ENCODE assay signal across 11 mouse cellular contexts in the genomic region with DNA sequence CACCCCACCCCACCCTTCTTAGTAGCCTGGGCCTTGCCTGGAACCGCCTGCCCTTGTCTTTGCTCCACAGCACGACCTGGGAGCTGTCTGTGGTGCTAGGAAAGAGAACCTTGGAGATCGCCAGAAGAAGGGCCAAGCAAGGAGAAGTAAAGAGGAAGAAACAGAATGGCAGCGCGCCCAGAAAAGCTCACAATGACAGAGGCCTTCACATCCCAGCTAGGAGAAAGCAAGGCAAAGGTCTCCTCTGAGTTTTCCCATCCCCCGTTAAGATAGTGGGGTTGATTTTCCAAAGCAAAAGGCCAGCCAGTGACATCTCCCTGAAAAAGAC. TPM values are rescaled to one million over a fixed set of nuclear protein-coding genes. Genes with fewer than 3 reads are reported as not detected.
A peak's percentile ranks its signal among the peaks of the same experiment; 100 is the strongest.
DNase-seq lines count a peak whose midpoint lies in the region; ATAC-seq and TF ChIP-seq lines count a peak whose summit lies in the region.
"Had no signal": no experiment of that assay in that cellular context is flagged by ENCODE, and none has a peak within 500 bp of the region (broad histone marks: within the 10 kb centered on the region; RNA-seq: fewer than 3 reads in every experiment).

No protein-coding gene starts in this region.

- no peak for TF ChIP-seq CTCF in lung, postnatal 0 days (IDR thresholded peaks at IDR 0.05)

- H3K27me3 ChIP-seq in lung, postnatal 0 days (replicated peaks; ENCODE audit: insufficient read depth, low read length) = peaks cover 55% of the 10 kb centered on the region
- H3K27me3 ChIP-seq in embryonic facial prominence, embryonic 11.5 days (ENCODE audit: control insufficient read depth, insufficient read depth, low read length) = peaks cover 63% of the 10 kb centered on the region

- no peak overlapping the region for H3K4me2 ChIP-seq in lung, postnatal 0 days (replicated peaks; ENCODE audit: low read depth, low read length)
- H3K4me2 ChIP-seq in embryonic facial prominence, embryonic 11.5 days (ENCODE audit: low read depth, low read length) = no peak overlapping the region
- H3K4me2 ChIP-seq: stomach, embryonic 15.5 days had no signal

- no peak overlapping the region for H3K27ac ChIP-seq in lung, postnatal 0 days (ENCODE audit: low read length)
- H3K27ac ChIP-seq in embryonic facial prominence, embryonic 11.5 days (replicated peaks; ENCODE audit: low read depth, low read length) = no peak overlapping the region
- H3K27ac ChIP-seq: macrophage; stomach, embryonic 15.5 days had no signal

- H3K36me3 ChIP-seq in lung, postnatal 0 days (ENCODE audit: insufficient read depth, low read length) = no peaks in the 10 kb centered on the region
- no peaks in the 10 kb centered on the region for H3K36me3 ChIP-seq in embryonic facial prominence, embryonic 11.5 days (replicated peaks; ENCODE audit: control insufficient read depth, insufficient read depth, low read depth, low read length)
- H3K36me3 ChIP-seq: stomach, embryonic 15.5 days had no signal

- no peak overlapping the region for H3K4me3 ChIP-seq in lung, postnatal 0 days (ENCODE audit: low read depth, low read length)
- no peak overlapping the region for H3K4me3 ChIP-seq in embryonic facial prominence, embryonic 11.5 days (ENCODE audit: low read depth, low read length)
- H3K4me3 ChIP-seq: stomach, embryonic 15.5 days had no signal

- no peak for TF ChIP-seq EP300 in lung, postnatal 0 days (IDR thresholded peaks at IDR 0.05)

- 1% methylated on average over 5 of the region's 6 CpGs for WGBS in lung, postnatal 0 days
- WGBS in embryonic facial prominence, embryonic 11.5 days = 0% methylated on average over 6 of the region's 6 CpGs

- H3K4me1 ChIP-seq in lung, postnatal 0 days (ENCODE audit: insufficient read depth, low read depth, low read length) = no peaks in the 10 kb centered on the region
- no peaks in the 10 kb centered on the region; the same call in 1 of the 2 replicates for H3K4me1 ChIP-seq in embryonic facial prominence, embryonic 11.5 days (ENCODE audit: control insufficient read depth, insufficient read depth, low read length)
- H3K4me1 ChIP-seq: stomach, embryonic 15.5 days had no signal

- DNase-seq in cerebellum, adult 18-20 months = peak; percentile 45 to 51
- DNase-seq in lung, postnatal 0 days (ENCODE audit: low spot score) = peak; percentile 29
- no peak for DNase-seq in lung, postnatal 14 days
- DNase-seq in embryonic facial prominence, embryonic 11.5 days (ENCODE audit: low spot score) = peak; percentile 74
- peak; percentile 51 for DNase-seq in retina, embryonic 14.5 days (ENCODE audit: low spot score)
- no peak for DNase-seq in layer of hippocampus, adult 9-10 months (ENCODE audit: low spot score)
- DNase-seq: gastrocnemius, postnatal 14 days had no signal

- H3K9ac ChIP-seq in lung, postnatal 0 days (replicated peaks; ENCODE audit: low read depth) = no peak overlapping the region
- no peak overlapping the region for H3K9ac ChIP-seq in embryonic facial prominence, embryonic 11.5 days (replicated peaks; ENCODE audit: low read length)
- H3K9ac ChIP-seq: stomach, embryonic 15.5 days had no signal

- ATAC-seq in cerebellum, adult (ENCODE audit: insufficient number of reproducible peaks, low FRiP score, low TSS enrichment) = no peak
- no peak for ATAC-seq in lung, postnatal 0 days
- no peak for ATAC-seq in embryonic facial prominence, embryonic 11.5 days (replicated peaks; ENCODE audit: insufficient number of reproducible peaks, low FRiP score, low TSS enrichment, low read depth)
- no peak for ATAC-seq in granulocyte monocyte progenitor cell, adult 5-6 weeks (replicated peaks; ENCODE audit: poor library complexity, severe bottlenecking)

- H3K9me3 ChIP-seq in lung, postnatal 0 days (ENCODE audit: low read length) = no peaks in the 10 kb centered on the region
- no peaks in the 10 kb centered on the region for H3K9me3 ChIP-seq in embryonic facial prominence, embryonic 11.5 days (replicated peaks; ENCODE audit: control insufficient read depth, low read length)
- H3K9me3 ChIP-seq: stomach, embryonic 15.5 days had no signal

RNA-seq across cellular contexts. Expression of gene Barhl2, which starts 9.2 kb away (rescaled TPM):
- polyA plus RNA-seq in lung, postnatal 0 days (2015; fragmentation: Nextera tagmentation; extraction: Ambion mirVana) = not detected in 2 replicates
- polyA plus RNA-seq in embryonic facial prominence, embryonic 11.5 days (2014; fragmentation: Nextera tagmentation; extraction: Ambion mirVana) = 0.08 TPM in 2 replicates
- total RNA-seq in granulocyte monocyte progenitor cell, adult 5-6 weeks (2014; fragmentation: Nextera tagmentation) = not detected in 2 replicates
- not detected in 2 replicates for total RNA-seq in granulocyte monocyte progenitor cell, adult 5-6 weeks (2017)
- total RNA-seq: gastrocnemius, postnatal 14 days had no signal
- polyA plus RNA-seq: macrophage; stomach, embryonic 15.5 days had no signal

Comparison
In these comparisons a context has a peak if more than half of its experiments do, and no peak if none do; other contexts are left out.
1. DNase-seq: peak in cerebellum, adult 18-20 months (2 of 2), lung, postnatal 0 days (single experiment), embryonic facial prominence, embryonic 11.5 days (single experiment) and retina, embryonic 14.5 days (single experiment); none in lung, postnatal 14 days (single experiment) and layer of hippocampus, adult 9-10 months (single experiment).